Mouse (Mus musculus) liver, adult (tissue): Measurements from ENCODE around the gene Tnfaip1.

Experiments
- GATA4 ChIP-seq: IDR thresholded peaks from 2 replicates; pipeline ENCODE4 v1.6.1; 2014; ENCODE audit warnings: mild to moderate bottlenecking, low read length; ENCODE audit not compliant: insufficient replicate concordance

Gene Tnfaip1

GRCm38 (mm10) chr11:78518931-78519330 is 17.2 kb downstream of the Tnfaip1 start:
- TF ChIP-seq GATA4, result no peak

- TF ChIP-seq GATA4, result no peak
These were observed 20.4 kb downstream of the Tnfaip1 start for GRCm38 (mm10) chr11:78515549-78516325.

- no peak for TF ChIP-seq GATA4
These were observed 22.9 kb downstream of the Tnfaip1 start for GRCm38 (mm10) chr11:78513106-78513790.

- no peak for TF ChIP-seq GATA4
These were observed 23.8 kb downstream of the Tnfaip1 start, which contains the start of the genes Tmem199 and Poldip2 for GRCm38 (mm10) chr11:78512025-78512957. Gene Tmem199, minus strand, starts transcription at chr11:78512172. Gene Poldip2, plus strand, starts transcription at chr11:78512193.

- TF ChIP-seq GATA4, result no peak
These were observed 27.0 kb downstream of the Tnfaip1 start for GRCm38 (mm10) chr11:78509148-78509547.

GRCm38 (mm10) chr11:78505430-78505829 is 30.7 kb downstream of the Tnfaip1 start:
- no peak for TF ChIP-seq GATA4

GRCm38 (mm10) chr11:78502909-78503650 is 33.1 kb downstream of the Tnfaip1 start, which contains the start of gene Sebox:
Gene Sebox, plus strand, starts transcription at chr11:78503447.
- TF ChIP-seq GATA4, result no peak

GRCm38 (mm10) chr11:78501529-78501928 is 34.6 kb downstream of the Tnfaip1 start:
- TF ChIP-seq GATA4, result no peak

GRCm38 (mm10) chr11:78500623-78501202 is 35.4 kb downstream of the Tnfaip1 start:
- no peak for TF ChIP-seq GATA4

GRCm38 (mm10) chr11:78499543-78499942 is 36.6 kb downstream of the Tnfaip1 start:
- no peak for TF ChIP-seq GATA4

GRCm38 (mm10) chr11:78499004-78499403 is 37.1 kb downstream of the Tnfaip1 start, which contains the start of gene Vtn:
Gene Vtn, plus strand, starts transcription at chr11:78499091.
- TF ChIP-seq GATA4, result no peak

- no peak for TF ChIP-seq GATA4
These were observed 38.3 kb downstream of the Tnfaip1 start, which contains the start of gene Sarm1 for GRCm38 (mm10) chr11:78497544-78498522. Gene Sarm1, minus strand, starts transcription at chr11:78497754.

GRCm38 (mm10) chr11:78497071-78497541 is 39.0 kb downstream of the Tnfaip1 start:
- no peak for TF ChIP-seq GATA4

GRCm38 (mm10) chr11:78495904-78496303 is 40.2 kb downstream of the Tnfaip1 start:
- no peak for TF ChIP-seq GATA4
